Mouse (Mus musculus): Measurements from ENCODE around the gene Spns1. TPM values are rescaled to one million over a fixed set of nuclear protein-coding genes. Genes with fewer than 3 reads are reported as not detected.

The Spns1 gene
- polyA plus RNA-seq, 1 experiment from 2014 or later: 44.4 TPM

DNA sequence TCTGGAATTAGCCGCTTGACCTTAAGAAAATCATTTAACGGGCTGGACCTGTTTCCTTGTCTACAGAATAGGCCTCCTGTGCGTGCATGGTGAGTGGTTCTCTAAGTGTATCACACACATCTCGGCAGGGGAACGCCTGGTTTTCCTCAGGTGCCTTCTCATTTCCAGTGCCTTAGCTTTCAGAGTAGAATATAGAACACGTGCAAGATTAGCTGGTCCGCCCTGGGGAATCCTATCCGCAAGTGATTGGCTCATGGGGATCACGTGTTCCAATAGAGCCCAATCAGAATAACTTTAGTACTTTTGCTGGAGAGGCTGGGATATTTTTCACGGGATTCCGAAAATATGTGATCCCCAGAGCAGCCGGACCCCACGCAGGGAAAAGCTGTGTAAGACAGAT, 18.2 kb downstream of the Spns1 start:
- no peak for ATAC-seq (replicated peaks; ENCODE audit: low FRiP score, low TSS enrichment, low read depth)
- Histone ChIP-seq H3K36me3 (ENCODE audit: control insufficient read depth, insufficient read depth, low read length) (no peaks in the 10 kb centered on the region), H3K9ac (ENCODE audit: low read length) (no peak overlapping the region), H3K9me3 (ENCODE audit: control insufficient read depth, low read length) (no peaks in the 10 kb centered on the region), H3K27me3 (replicated peaks; ENCODE audit: control insufficient read depth, insufficient read depth, low read length) (no peaks in the 10 kb centered on the region), H3K4me3 (ENCODE audit: low read depth, low read length) (no peak overlapping the region), H3K4me1 (replicated peaks; ENCODE audit: control insufficient read depth, insufficient read depth, low read length) (no peaks in the 10 kb centered on the region), H3K27ac (ENCODE audit: low read depth) (no peak overlapping the region), H3K4me2 (ENCODE audit: low read length) (no peak overlapping the region)
- no peak for DNase-seq (ENCODE audit: low spot score)
- 63% methylated on average over 13 of the region's 13 CpGs for WGBS

DNA sequence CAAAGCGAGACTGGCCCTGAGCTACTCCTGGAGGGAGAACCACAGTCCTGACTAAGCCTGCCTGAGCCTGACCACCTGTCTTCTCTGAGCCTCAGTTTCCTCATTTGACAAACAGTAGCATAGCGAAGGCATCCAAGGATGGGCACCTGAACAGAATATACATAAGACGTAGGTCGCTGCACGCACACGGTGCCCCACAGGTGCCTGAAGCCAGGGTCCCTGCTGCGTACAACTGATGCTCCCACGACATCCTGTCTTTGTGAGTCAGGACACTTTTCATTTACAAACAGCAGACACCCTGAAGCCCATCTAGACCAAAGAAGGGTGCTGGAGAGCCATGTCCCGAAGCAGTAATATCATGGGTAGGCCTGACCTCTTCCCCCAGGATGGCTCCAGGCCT, 18.8 kb downstream of the Spns1 start:
- Histone ChIP-seq H3K36me3 (ENCODE audit: control insufficient read depth, insufficient read depth, low read length) (no peaks in the 10 kb centered on the region), H3K4me1 (replicated peaks; ENCODE audit: control insufficient read depth, insufficient read depth, low read length) (no peaks in the 10 kb centered on the region), H3K4me3 (ENCODE audit: low read depth, low read length) (no peak overlapping the region), H3K4me2 (ENCODE audit: low read length) (no peak overlapping the region), H3K9me3 (ENCODE audit: control insufficient read depth, low read length) (no peaks in the 10 kb centered on the region), H3K27me3 (replicated peaks; ENCODE audit: control insufficient read depth, insufficient read depth, low read length) (no peaks in the 10 kb centered on the region), H3K9ac (ENCODE audit: low read length) (no peak overlapping the region), H3K27ac (ENCODE audit: low read depth) (no peak overlapping the region)
- DNase-seq (ENCODE audit: low spot score): no peak
- 95% methylated on average over 9 of the region's 9 CpGs for WGBS
- no peak for ATAC-seq (replicated peaks; ENCODE audit: low FRiP score, low TSS enrichment, low read depth)

DNA sequence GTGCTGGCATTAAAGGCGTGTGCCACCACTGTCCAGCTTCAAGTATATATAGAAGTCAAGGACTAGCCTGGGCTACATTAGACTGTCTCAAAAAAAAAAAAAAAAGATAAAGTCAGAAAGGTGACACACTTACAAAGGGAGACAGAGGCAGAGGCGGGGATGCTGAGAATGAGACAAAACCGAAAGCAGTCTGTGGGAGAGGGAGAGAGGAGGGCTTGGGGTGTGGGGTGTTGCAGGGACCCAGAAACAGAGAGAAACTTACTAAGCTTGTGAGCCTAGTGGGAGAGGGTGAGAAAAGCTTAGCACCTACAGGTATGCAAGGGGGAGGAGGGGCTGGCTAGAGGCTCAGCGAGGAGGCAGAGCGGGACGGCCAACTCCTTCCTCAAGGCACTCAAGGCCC, 19.4 kb downstream of the Spns1 start:
- no peak overlapping the region for H3K9ac ChIP-seq (ENCODE audit: low read length)
- no peaks in the 10 kb centered on the region for H3K27me3 ChIP-seq (replicated peaks; ENCODE audit: control insufficient read depth, insufficient read depth, low read length)
- no peaks in the 10 kb centered on the region for H3K36me3 ChIP-seq (ENCODE audit: control insufficient read depth, insufficient read depth, low read length)
- 80% methylated on average over 6 of the region's 6 CpGs for WGBS
- H3K4me1 ChIP-seq (replicated peaks; ENCODE audit: control insufficient read depth, insufficient read depth, low read length): no peaks in the 10 kb centered on the region
- no peak overlapping the region for H3K4me3 ChIP-seq (ENCODE audit: low read depth, low read length)
- no peak for DNase-seq (ENCODE audit: low spot score)
- no peaks in the 10 kb centered on the region for H3K9me3 ChIP-seq (ENCODE audit: control insufficient read depth, low read length)
- no peak overlapping the region for H3K4me2 ChIP-seq (ENCODE audit: low read length)
- ATAC-seq (replicated peaks; ENCODE audit: low FRiP score, low TSS enrichment, low read depth): no peak
- no peak overlapping the region for H3K27ac ChIP-seq (ENCODE audit: low read depth)

GRCm38 (mm10) chr7:126356793-126357591, 20.3 kb downstream of the Spns1 start:
- H3K27me3 ChIP-seq (replicated peaks; ENCODE audit: control insufficient read depth, insufficient read depth, low read length): no peaks in the 10 kb centered on the region
- WGBS: 49% methylated on average over 7 of the region's 7 CpGs
- no peak overlapping the region for H3K4me3 ChIP-seq (ENCODE audit: low read depth, low read length)
- no peak overlapping the region for H3K27ac ChIP-seq (ENCODE audit: low read depth)
- ATAC-seq (replicated peaks; ENCODE audit: low FRiP score, low TSS enrichment, low read depth) (no peak), DNase-seq (ENCODE audit: low spot score) (no peak)
- no peaks in the 10 kb centered on the region for H3K9me3 ChIP-seq (ENCODE audit: control insufficient read depth, low read length)
- H3K4me1 ChIP-seq (replicated peaks; ENCODE audit: control insufficient read depth, insufficient read depth, low read length): no peaks in the 10 kb centered on the region
- no peak overlapping the region for H3K9ac ChIP-seq (ENCODE audit: low read length)
- H3K4me2 ChIP-seq (ENCODE audit: low read length): no peak overlapping the region
- H3K36me3 ChIP-seq (ENCODE audit: control insufficient read depth, insufficient read depth, low read length): no peaks in the 10 kb centered on the region

DNA sequence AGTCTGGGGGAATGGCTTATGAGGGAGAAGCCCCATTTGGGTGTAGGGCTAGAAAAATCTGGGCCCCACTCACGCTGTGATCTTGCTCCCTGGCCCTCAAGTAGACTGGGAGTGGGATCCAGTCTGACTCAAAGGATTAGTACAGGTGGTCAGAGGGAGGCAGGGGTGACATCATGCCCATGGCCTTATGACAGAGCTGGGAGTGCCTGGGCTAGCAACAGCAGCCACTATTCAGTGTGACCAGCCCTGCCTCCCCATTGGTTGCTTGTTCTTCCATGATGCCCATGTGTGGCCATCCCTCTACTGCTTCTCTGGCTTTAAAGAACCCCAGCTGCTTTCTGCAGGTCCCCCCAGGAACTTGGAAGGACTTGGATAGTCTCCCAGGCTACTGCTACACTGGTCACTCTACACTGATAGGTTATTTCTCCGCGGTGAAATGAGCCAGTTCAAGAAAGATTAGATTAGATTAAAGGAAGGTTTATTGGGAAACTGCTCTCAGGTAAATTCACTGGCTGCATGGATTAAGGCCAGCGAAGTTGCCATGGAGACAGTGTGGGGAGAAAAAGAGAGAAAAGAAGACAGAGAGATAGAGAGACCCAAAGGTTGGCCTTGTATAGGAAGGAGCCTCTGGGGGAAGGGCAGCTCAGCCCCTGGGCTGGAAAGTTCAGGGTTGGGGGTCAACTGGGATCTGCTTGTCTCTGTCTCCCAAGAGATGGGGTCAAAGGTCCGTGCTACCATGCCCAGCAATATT, 21.2 kb downstream of the Spns1 start:
- no peak overlapping the region for H3K9ac ChIP-seq (ENCODE audit: low read length)
- no peak overlapping the region for H3K4me2 ChIP-seq (ENCODE audit: low read length)
- no peak overlapping the region for H3K27ac ChIP-seq (ENCODE audit: low read depth)
- no peaks in the 10 kb centered on the region for H3K27me3 ChIP-seq (replicated peaks; ENCODE audit: control insufficient read depth, insufficient read depth, low read length)
- H3K4me3 ChIP-seq (ENCODE audit: low read depth, low read length): no peak overlapping the region
- 54% methylated on average over 5 of the region's 5 CpGs for WGBS
- no peaks in the 10 kb centered on the region for H3K36me3 ChIP-seq (ENCODE audit: control insufficient read depth, insufficient read depth, low read length)
- no peak for ATAC-seq (replicated peaks; ENCODE audit: low FRiP score, low TSS enrichment, low read depth)
- no peaks in the 10 kb centered on the region for H3K4me1 ChIP-seq (replicated peaks; ENCODE audit: control insufficient read depth, insufficient read depth, low read length)
- H3K9me3 ChIP-seq (ENCODE audit: control insufficient read depth, low read length): no peaks in the 10 kb centered on the region
- DNase-seq (ENCODE audit: low spot score): no peak

GRCm38 (mm10) chr7:126354738-126355614, 22.3 kb downstream of the Spns1 start:
- ATAC-seq (replicated peaks; ENCODE audit: low FRiP score, low TSS enrichment, low read depth): no peak
- H3K36me3 ChIP-seq (ENCODE audit: control insufficient read depth, insufficient read depth, low read length): no peaks in the 10 kb centered on the region
- no peak for DNase-seq (ENCODE audit: low spot score)
- H3K9me3 ChIP-seq (ENCODE audit: control insufficient read depth, low read length): no peaks in the 10 kb centered on the region
- H3K27me3 ChIP-seq (replicated peaks; ENCODE audit: control insufficient read depth, insufficient read depth, low read length): no peaks in the 10 kb centered on the region
- WGBS: 40% methylated on average over 14 of the region's 14 CpGs
- H3K9ac ChIP-seq (ENCODE audit: low read length): no peak overlapping the region
- H3K4me1 ChIP-seq (replicated peaks; ENCODE audit: control insufficient read depth, insufficient read depth, low read length): no peaks in the 10 kb centered on the region
- no peak overlapping the region for H3K4me2 ChIP-seq (ENCODE audit: low read length)
- H3K27ac ChIP-seq (ENCODE audit: low read depth): no peak overlapping the region
- no peak overlapping the region for H3K4me3 ChIP-seq (ENCODE audit: low read depth, low read length)

DNA sequence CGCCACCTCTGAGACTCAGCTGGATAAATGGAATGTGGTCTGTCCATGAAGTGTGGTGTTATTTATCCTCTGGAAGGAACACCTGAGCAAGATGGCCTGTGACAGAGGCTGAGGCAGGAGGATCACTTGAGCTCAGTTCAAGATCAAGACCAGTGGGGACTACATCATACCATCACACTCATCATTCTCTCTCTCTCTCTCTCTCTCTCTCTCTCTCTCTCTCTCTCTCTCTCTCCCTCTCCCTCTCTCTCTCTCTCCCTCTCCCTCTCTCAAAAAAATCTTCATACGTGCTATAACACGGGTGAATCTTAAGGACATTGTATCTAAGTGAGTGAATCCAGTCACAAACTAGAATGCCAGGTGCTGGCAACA, 23.3 kb downstream of the Spns1 start:
- no peak overlapping the region for H3K9ac ChIP-seq (ENCODE audit: low read length)
- H3K4me3 ChIP-seq (ENCODE audit: low read depth, low read length): no peak overlapping the region
- no peak for DNase-seq (ENCODE audit: low spot score)
- H3K27ac ChIP-seq (ENCODE audit: low read depth): no peak overlapping the region
- no peak overlapping the region for H3K4me2 ChIP-seq (ENCODE audit: low read length)
- 83% methylated on average over 3 of the region's 3 CpGs for WGBS
- no peaks in the 10 kb centered on the region for H3K36me3 ChIP-seq (ENCODE audit: control insufficient read depth, insufficient read depth, low read length)
- ATAC-seq (replicated peaks; ENCODE audit: low FRiP score, low TSS enrichment, low read depth): no peak
- no peaks in the 10 kb centered on the region for H3K27me3 ChIP-seq (replicated peaks; ENCODE audit: control insufficient read depth, insufficient read depth, low read length)
- H3K4me1 ChIP-seq (replicated peaks; ENCODE audit: control insufficient read depth, insufficient read depth, low read length): no peaks in the 10 kb centered on the region
- no peaks in the 10 kb centered on the region for H3K9me3 ChIP-seq (ENCODE audit: control insufficient read depth, low read length)

DNA sequence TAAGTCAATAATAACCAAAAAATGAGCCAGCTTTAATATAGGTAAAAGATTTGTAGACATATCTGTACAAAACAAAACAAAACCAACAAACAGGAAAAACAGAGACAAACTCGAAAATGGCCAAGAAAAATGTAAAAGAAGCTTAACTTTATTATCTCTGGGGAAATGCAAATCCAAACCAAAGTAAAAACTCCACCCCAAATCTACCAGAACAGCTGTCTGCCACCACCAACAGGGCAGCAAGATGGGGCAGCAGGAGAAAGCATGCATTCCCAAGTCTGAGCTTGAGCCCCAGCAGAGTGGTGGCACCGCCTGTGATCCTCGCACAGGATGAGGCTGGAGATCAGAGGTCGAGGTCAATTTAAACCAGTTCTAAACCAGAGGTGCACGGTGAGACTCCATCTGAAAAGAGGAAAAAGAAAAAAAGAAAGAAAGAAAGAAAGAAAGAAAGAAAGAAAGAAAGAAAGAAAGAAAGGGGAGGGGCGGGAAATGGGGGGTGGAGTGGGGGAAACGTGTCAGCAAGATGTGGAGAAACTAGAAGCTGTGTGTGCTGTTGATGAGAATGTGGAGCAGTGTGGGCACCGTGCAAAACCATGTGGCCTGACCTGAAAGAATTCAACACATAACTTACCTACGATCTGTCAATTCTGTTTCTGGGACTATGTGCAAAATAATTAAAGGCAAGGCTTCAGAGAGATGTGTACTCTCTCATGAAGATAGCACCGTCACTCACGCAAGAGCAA, 23.8 kb downstream of the Spns1 start:
- WGBS: 67% methylated on average over 11 of the region's 11 CpGs
- no peak overlapping the region for H3K4me2 ChIP-seq (ENCODE audit: low read length)
- no peaks in the 10 kb centered on the region for H3K9me3 ChIP-seq (ENCODE audit: control insufficient read depth, low read length)
- no peaks in the 10 kb centered on the region for H3K27me3 ChIP-seq (replicated peaks; ENCODE audit: control insufficient read depth, insufficient read depth, low read length)
- ATAC-seq (replicated peaks; ENCODE audit: low FRiP score, low TSS enrichment, low read depth): no peak
- no peak overlapping the region for H3K9ac ChIP-seq (ENCODE audit: low read length)
- H3K4me1 ChIP-seq (replicated peaks; ENCODE audit: control insufficient read depth, insufficient read depth, low read length): no peaks in the 10 kb centered on the region
- DNase-seq (ENCODE audit: low spot score): no peak
- H3K36me3 ChIP-seq (ENCODE audit: control insufficient read depth, insufficient read depth, low read length): no peaks in the 10 kb centered on the region
- H3K4me3 ChIP-seq (ENCODE audit: low read depth, low read length): no peak overlapping the region
- no peak overlapping the region for H3K27ac ChIP-seq (ENCODE audit: low read depth)

Measured in intestine, embryonic 14.5 days (tissue).